Mouse (Mus musculus) heart, adult 2 months (tissue): Measurements from ENCODE around the gene Amacr.

Source experiments
- CTCF ChIP-seq: fragments of 200-600 bp; IDR thresholded peaks from 2 replicates; pipeline ENCODE4 v1.8.1; 2022; ENCODE audit warnings: antibody characterized with exemption, mild to moderate bottlenecking, moderate library complexity
- EP300 ChIP-seq: fragments of 200-500 bp; IDR thresholded peaks from 2 replicates; pipeline ENCODE4 v1.6.1; 2011; ENCODE audit warnings: low read depth, low read length, control low read depth; ENCODE audit not compliant: insufficient read depth
- POLR2A ChIP-seq: fragments of 200-500 bp; IDR thresholded peaks from 2 replicates; pipeline ENCODE4 v1.6.1; 2011; ENCODE audit warnings: mild to moderate bottlenecking, low read depth, low read length, control low read depth; ENCODE audit not compliant: insufficient read depth

- TF ChIP-seq EP300 (no peak), CTCF (no peak), POLR2A (no peak)
Measured at GRCm38 (mm10) chr15:10985756-10986155, 4.2 kb downstream of the Amacr start.
